Mouse (Mus musculus) heart, postnatal 36 days (tissue): Measurements from ENCODE around the gene Asb2. TPM values are rescaled to one million over a fixed set of nuclear protein-coding genes. Genes with fewer than 3 reads are reported as not detected.
A peak's percentile ranks its signal among the peaks of the same experiment; 100 is the strongest.

Experiments
- DNase-seq, 2 experiments: peaks; one replicate each; pipeline ENCODE4 v3.0.0; 2021 to 2022
- intact Hi-C: fragments of 180-260 bp; cut with DNase I; formaldehyde crosslinking; loops from one replicate; pipeline ENCODE4 v1.15.1; 2025
- total RNA-seq, 2 experiments: library from RNA; stranded (reverse); gene quantifications; 2 replicates each; pipeline ENCODE4 v1.2.3; 2021

Asb2 gene
- 100 to 1,000 TPM; 370 to 512 TPM for total RNA-seq

DNA sequence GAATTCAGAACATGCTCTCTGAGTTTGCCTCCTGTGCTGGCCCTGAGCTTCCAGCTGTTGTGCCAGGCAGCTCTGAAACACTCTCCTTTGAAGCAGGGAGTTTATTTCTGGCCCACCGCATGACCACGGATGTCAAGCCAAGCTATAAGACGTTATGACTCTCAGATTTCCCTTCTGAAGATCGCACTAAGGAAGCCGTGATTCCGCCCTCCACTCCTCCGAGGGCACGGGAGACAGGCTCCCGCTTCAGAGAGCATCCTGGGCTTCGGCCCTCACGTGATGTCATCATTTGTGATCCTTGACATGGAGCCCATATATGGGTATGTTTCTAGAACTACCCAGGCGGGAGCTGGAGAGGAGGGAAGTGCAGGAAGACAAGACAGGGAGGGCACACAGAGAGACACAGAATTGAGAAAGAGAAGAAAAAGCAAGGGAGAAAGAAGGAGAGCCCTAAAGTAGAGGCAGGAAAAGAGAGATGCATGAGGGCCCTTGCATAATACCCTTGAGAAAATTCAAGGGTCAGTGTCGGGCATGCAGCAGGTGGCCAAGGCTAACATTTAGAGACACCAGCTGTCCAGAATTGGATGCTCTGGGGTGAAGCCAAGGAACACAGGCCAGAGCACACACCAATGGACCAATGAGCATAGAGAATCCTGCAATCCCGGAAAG lies at the start of gene Asb2:
TSS of gene Asb2 (minus strand) at position 256 of the 669 bp plus-strand sequence.
- peak; percentile 49 to 58 for DNase-seq
- intact Hi-C loops, result no loop called here

DNA sequence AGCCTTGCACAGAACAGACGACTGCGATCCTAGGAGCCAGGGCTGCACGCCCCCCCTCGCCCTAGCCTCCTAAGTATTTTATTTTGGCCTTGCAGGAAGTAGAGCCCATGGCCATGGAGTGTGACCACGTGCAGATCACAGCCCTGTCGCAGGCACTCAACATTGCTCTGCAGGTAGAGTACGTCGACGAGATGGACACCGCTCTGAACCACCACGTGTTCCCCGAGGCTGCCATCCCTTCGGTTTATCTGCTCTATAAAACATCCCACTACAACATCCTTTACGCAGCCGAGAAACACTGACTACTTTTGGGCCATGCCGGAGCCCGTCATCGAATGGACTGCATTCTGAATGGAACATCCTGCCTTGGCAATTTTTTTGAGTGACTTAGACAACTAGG lies 48.3 kb upstream of the Asb2 start:
- intact Hi-C loops, result no loop called here
- no peak for DNase-seq

DNA sequence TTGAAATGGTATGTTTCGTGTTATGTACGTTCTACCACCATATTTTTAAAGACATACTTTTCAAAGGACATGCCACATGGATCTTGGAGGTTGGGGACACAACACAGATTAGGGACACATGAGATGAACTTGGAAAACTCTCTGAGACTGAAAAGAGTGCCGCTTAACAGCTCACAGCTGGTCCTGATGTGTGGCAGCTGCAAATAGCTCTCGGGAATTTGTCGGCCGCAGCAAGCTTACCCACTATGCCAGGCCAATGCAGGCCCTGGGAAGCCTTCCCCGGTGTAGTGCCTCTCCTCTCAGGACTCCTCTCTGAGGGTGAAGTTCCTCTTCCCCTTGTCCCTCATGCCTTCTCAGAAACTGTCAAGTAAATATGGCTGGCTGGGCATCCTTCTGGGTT lies 41.0 kb upstream of the Asb2 start:
- DNase-seq, result no peak
- intact Hi-C loops, result no loop called here

GRCm38 (mm10) chr12:103395486-103396275 lies 39.9 kb upstream of the Asb2 start:
- no peak for DNase-seq
- intact Hi-C loops, result no loop called here

DNA sequence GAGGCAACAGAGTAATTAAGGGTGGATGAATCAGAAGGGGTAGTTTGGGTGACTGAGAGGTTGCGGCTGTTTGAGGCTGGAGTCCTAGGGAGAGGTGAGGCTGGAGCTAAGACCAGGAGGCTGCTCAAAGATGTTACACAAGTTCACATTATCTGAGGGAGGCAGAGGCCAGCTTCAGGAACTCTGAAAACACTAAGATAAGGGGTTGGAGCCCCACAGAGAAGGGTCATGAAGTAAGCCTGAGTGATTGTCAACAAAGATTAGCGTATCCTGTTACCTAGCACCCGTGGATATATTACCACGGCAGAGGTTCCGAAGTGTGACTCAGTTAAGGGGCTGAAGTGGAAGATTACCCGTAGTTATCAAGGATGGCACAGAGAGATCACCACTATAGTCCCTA lies 37.7 kb upstream of the Asb2 start:
- DNase-seq, result no peak
- intact Hi-C loops, result no loop called here

DNA sequence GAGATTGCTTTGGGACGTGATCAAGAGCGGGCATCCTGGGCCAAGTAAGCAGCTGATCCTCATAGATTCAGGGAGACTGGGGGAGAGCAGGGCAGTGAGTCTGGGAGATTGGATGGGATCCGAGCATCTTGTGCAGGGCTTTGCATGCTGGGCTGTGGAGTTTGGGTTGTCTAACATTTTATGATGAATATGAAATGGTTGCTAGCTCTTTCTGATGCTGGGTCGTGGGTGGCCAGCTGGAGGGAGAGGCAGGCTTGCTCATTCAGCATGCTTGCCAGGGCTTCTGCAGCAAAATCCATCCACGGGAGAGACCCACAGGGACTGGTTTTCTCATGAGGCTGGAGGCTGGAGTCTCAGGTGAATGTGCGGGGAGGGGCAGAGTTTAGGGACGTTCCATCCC lies 35.3 kb upstream of the Asb2 start:
- intact Hi-C loops, result no loop called here

GRCm38 (mm10) chr12:103389982-103390381 lies 34.2 kb upstream of the Asb2 start:
- DNase-seq, result no peak
- intact Hi-C loops, result loop anchor here (2.0 kb wide), 1 partner anchor 35 kb away; the partner anchor contains the start of gene Ddx24

More for the DNA sequence above, 35.3 kb upstream of the Asb2 start:
- DNase-seq, result no peak

DNA sequence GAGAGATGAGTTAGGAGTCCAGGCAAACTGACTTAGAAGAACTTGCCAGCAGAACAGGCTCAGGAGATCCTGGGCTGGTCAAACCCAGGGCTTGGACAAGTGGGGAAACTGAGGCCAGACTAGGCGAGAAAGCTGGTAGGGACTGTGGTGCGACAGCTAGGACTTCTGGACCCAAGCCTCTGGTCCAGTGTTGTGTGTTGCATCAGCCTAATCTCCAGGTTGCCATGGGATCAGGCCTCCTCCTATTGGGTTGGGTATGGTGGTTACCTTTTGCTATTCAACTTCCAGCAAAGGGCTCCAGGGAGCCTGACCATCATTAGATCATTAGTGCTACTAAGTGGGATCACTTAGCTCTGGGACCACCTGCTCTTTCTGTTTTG lies 33.5 kb upstream of the Asb2 start:
- DNase-seq, result no peak
- intact Hi-C loops, result loop anchor here (2.0 kb wide), 1 partner anchor 35 kb away; the partner anchor contains the start of gene Ddx24

DNA sequence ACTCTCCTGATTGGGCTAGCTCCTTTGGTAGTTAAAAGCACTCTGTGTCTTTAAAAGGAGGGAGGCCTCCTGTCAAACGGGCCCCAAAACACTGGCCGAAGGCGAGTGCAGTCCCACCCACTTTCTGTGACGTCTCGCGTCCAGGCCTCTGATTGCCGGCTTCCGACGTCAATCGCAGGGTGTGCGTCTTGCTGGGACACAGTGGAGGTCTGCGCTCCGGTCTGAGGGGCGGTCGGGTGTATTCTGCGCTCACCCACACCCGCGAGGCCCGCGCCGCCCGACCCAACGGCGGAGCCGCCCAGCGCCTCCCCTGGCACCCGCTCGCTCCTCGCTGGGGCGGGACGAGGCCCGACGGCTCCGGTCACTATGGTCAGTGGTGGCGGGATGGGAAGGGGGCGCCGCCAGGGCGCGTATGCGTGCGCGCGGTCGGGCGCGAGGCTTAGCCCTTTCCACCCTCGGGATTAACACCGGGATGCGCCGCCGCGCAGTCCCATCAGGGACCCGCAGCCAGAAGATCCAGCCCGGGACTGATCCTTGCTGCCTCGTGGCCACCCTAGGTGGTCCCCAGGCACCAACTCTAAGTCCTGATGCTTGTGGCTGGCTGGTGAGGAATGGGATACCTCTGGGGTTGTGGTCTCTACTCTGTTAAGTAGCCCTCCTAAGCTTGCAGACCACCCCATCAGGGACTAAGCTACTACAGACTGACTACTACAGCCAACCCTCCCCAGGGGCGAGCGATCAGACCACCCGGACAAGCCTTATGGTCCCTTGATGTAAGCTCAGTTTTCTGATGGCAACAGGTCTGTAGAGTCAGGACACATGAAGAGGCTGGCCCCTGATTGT lies 32.9 kb upstream of the Asb2 start, which contains the start of gene Otub2:
TSS of gene Otub2 (plus strand) at position 178 of the 843 bp plus-strand sequence.
- intact Hi-C loops, result loop anchor here (2.0 kb wide), 1 partner anchor 36 kb away; the partner anchor contains the start of gene Ddx24
- DNase-seq, result peak; percentile 98

- no peak for DNase-seq
- intact Hi-C loops, result no loop called here
Observed at GRCm38 (mm10) chr12:103380226-103380625, 24.4 kb upstream of the Asb2 start.

- intact Hi-C loops, result no loop called here
- no peak for DNase-seq
Observed at GRCm38 (mm10) chr12:103376774-103377173, 21.0 kb upstream of the Asb2 start.

DNA sequence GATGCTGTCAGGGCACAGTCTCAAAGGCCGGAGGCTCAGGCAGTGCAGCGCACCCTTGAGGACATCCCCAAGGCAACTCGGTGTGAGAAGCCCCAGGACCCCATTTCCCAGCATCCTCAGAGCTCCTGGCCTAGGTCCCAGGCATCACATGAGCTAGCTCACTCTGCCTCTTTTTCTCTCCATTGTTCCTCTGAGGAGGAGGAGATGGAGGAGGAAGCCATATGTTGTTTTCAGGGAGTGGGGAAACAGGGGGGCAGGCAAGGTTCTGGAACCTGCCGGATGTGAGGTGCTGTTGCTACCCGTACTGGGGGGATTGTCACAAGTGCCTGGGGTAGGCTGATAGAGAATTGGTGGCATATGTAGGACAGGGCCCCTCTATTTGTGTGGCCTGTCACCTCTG lies 20.3 kb upstream of the Asb2 start:
- intact Hi-C loops, result no loop called here
- DNase-seq, result no peak

GRCm38 (mm10) chr12:103373530-103374236 lies 17.9 kb upstream of the Asb2 start:
- intact Hi-C loops, result no loop called here
- DNase-seq, result no peak

DNA sequence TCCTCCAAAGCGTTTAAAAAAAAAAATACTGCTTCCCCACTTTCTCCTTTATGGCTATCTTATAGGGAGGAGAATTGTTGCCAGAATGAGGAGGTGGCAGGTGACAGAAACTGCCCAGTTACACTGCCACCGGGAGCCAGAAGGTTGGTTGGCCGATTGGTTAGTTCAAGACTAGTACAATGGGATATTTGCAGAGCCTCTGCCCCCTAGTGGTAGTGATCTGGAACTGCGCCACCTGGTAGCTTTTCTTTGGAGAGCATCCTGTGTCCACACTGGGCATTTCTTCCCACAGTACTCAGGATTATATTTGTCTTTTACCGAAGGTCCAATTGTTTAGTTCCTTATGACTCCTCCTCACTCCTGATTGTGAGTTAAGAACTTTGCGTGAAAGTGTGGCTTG lies 15.9 kb upstream of the Asb2 start:
- DNase-seq, result peak; percentile 62 to 70
- intact Hi-C loops, result no loop called here

GRCm38 (mm10) chr12:103370861-103371260 lies 15.1 kb upstream of the Asb2 start:
- intact Hi-C loops, result no loop called here
- no peak for DNase-seq

GRCm38 (mm10) chr12:103368777-103369176 lies 13.0 kb upstream of the Asb2 start:
- intact Hi-C loops, result loop anchor here (1.0 to 5.0 kb wide), 2 partner anchors 43 to 226 kb away; no protein-coding TSS in a partner anchor

GRCm38 (mm10) chr12:103368326-103368669 lies 12.5 kb upstream of the Asb2 start:
- intact Hi-C loops, result loop anchor here (1.0 to 5.0 kb wide), 2 partner anchors 43 to 226 kb away; no protein-coding TSS in a partner anchor
- DNase-seq, result no peak

More at GRCm38 (mm10) chr12:103368777-103369176, 13.0 kb upstream of the Asb2 start:
- no peak for DNase-seq

- intact Hi-C loops, result loop anchor here (1.0 to 5.0 kb wide), 2 partner anchors 42 to 225 kb away; no protein-coding TSS in a partner anchor
Observed at GRCm38 (mm10) chr12:103367620-103368325, 12.0 kb upstream of the Asb2 start.

DNA sequence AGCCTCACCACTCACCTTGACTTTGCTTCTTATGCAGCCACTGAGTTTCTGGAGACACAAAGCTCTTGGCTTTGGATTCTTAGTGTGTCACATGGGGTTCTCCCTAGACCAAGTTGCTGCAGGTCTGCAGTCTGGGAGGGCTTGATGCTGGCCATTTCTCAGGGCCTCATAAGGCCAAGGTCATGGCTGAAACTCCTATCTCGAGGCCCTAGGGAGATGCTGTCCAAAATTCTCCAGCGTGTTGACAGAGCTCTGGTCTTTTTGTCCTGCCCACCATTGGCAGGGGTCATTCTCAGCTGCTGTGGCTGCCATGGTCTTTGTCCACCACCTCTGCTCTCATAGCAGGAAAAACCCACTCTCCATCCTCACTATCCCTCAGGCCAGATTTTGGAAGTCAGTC lies 11.4 kb upstream of the Asb2 start:
- intact Hi-C loops, result loop anchor here (5.0 kb wide), 1 partner anchor 225 kb away; no protein-coding TSS in a partner anchor
- peak in 1 of 2 experiments; percentile 15 for DNase-seq

More at GRCm38 (mm10) chr12:103367620-103368325, 12.0 kb upstream of the Asb2 start:
- DNase-seq, result peak; percentile 83 to 85
